Mouse (Mus musculus): ENCODE data around the gene Noto. TPM values are rescaled to one million over a fixed set of nuclear protein-coding genes. Genes with fewer than 3 reads are reported as not detected.

The Noto gene
- polyA plus RNA-seq, 2 experiments from 2014 or later = not detected

GRCm38 (mm10) chr6:85478416-85478815 lies 54.7 kb downstream of the Noto start:
- no peak for ATAC-seq

Other genes with a start within 250 kb of the Noto start
- gene Emx1, start 236.4 kb upstream of the Noto start, polyA plus RNA-seq (2017; shearing (Covaris generic)) = not detected
- 1 to 10 TPM; 1.5 to 1.8 TPM for gene Sfxn5, start 90.5 kb upstream of the Noto start, polyA plus RNA-seq (2017; shearing (Covaris generic))
- gene Rab11fip5, start 49.3 kb upstream of the Noto start, polyA plus RNA-seq (2017; shearing (Covaris generic)) = under 1 TPM; 0.15 to 0.29 TPM
- 10 to 100 TPM; 21.2 to 27.0 TPM for gene Smyd5, start 8.1 kb downstream of the Noto start, polyA plus RNA-seq (2017; shearing (Covaris generic))
- 100 to 1,000 TPM; 290 to 307 TPM for gene Cct7, start 27.6 kb downstream of the Noto start, polyA plus RNA-seq (2017; shearing (Covaris generic))
- gene Pradc1, start 28.1 kb downstream of the Noto start, polyA plus RNA-seq (2017; shearing (Covaris generic)) = 10 to 100 TPM; 17.9 to 24.1 TPM
- gene Fbxo41, start 79.1 kb downstream of the Noto start, polyA plus RNA-seq (2017; shearing (Covaris generic)) = under 1 TPM in 1 of 2 experiments, not detected in 1; 0.05 TPM
- not detected for gene Egr4, start 89.7 kb downstream of the Noto start, polyA plus RNA-seq (2017; shearing (Covaris generic))
- 1 to 10 TPM; 2.7 to 4.3 TPM for gene Alms1, start 163.6 kb downstream of the Noto start, polyA plus RNA-seq (2017; shearing (Covaris generic))